8 mouse cellular contexts compared by ENCODE assay signal in genomic region chr4:58911069-58911830, GRCm38 (mm10). TPM values are rescaled to one million over a fixed set of nuclear protein-coding genes. Genes with fewer than 3 reads are reported as not detected.
DNase-seq lines count a peak whose midpoint lies in the region; ATAC-seq and TF ChIP-seq lines count a peak whose summit lies in the region.

No protein-coding gene starts in this region.

- H3K9me3 ChIP-seq in ES-Bruce4 (replicated peaks; ENCODE audit: control insufficient read depth, insufficient read depth, low read length, poor library complexity, severe bottlenecking) = no peaks in the 10 kb centered on the region
- H3K9me3 ChIP-seq in forebrain, embryonic 14.5 days (replicated peaks; ENCODE audit: control insufficient read depth, low read length) = no peaks in the 10 kb centered on the region
- no peaks in the 10 kb centered on the region for H3K9me3 ChIP-seq in lung, embryonic 14.5 days (ENCODE audit: low read depth, low read length)

- DNase-seq in forebrain, embryonic 14.5 days (ENCODE audit: low spot score) = peak; percentile 79
- DNase-seq in heart, postnatal 25 days (ENCODE audit: low spot score) = peak; percentile 37
- DNase-seq in layer of hippocampus, adult 18-20 months (ENCODE audit: low spot score in 2 of 2) = peak; percentile 37 to 61
- DNase-seq in lung, embryonic 14.5 days = peak; percentile 73
- DNase-seq in ovary, postnatal 10 days (ENCODE audit: low spot score) = peak; percentile 52
- DNase-seq in thymus, postnatal 10 days (ENCODE audit: low spot score in 2 of 2) = peak; percentile 47 to 50

- peak; percentile 56; the same call in 1 of the 2 replicates for ATAC-seq in cerebellum, adult (ENCODE audit: insufficient number of reproducible peaks, low FRiP score, low TSS enrichment)
- ATAC-seq in forebrain, embryonic 14.5 days = peak; percentile 60
- peak; percentile 69 for ATAC-seq in lung, embryonic 14.5 days (ENCODE audit: insufficient read depth)

- no peak for TF ChIP-seq POLR2A in ES-Bruce4 (IDR thresholded peaks at IDR 0.05; ENCODE audit: insufficient read depth, low read length)

- no peak for TF ChIP-seq EP300 in ES-Bruce4 (IDR thresholded peaks at IDR 0.05; ENCODE audit: insufficient read depth, low read depth, low read length)

- no peaks in the 10 kb centered on the region for H3K36me3 ChIP-seq in ES-Bruce4 (ENCODE audit: control insufficient read depth, insufficient read depth, low read length, poor library complexity, severe bottlenecking)
- no peaks in the 10 kb centered on the region for H3K36me3 ChIP-seq in forebrain, embryonic 14.5 days (ENCODE audit: control insufficient read depth, insufficient read depth, low read length)
- H3K36me3 ChIP-seq in lung, embryonic 14.5 days (ENCODE audit: insufficient read depth) = no peaks in the 10 kb centered on the region

- no peak overlapping the region for H3K27ac ChIP-seq in ES-Bruce4 (ENCODE audit: insufficient read depth, low read length)
- H3K27ac ChIP-seq in forebrain, embryonic 14.5 days (ENCODE audit: low read depth, low read length) = peak overlapping the region; percentile 97
- peak overlapping the region; percentile 97 for H3K27ac ChIP-seq in lung, embryonic 14.5 days (ENCODE audit: low read depth)

- peak overlapping the region; percentile 75 for H3K4me2 ChIP-seq in forebrain, embryonic 14.5 days (ENCODE audit: low read length)
- H3K4me2 ChIP-seq in lung, embryonic 14.5 days = peak overlapping the region; percentile 75

- 0 out of 2 replicates have a peak, but pooled peaks cover 1% of the 10 kb centered on the region for H3K27me3 ChIP-seq in ES-Bruce4 (ENCODE audit: control insufficient read depth, insufficient read depth, low read length, poor library complexity, severe bottlenecking)
- no peaks in the 10 kb centered on the region for H3K27me3 ChIP-seq in forebrain, embryonic 14.5 days (replicated peaks; ENCODE audit: control insufficient read depth, insufficient read depth, low read length)
- no peaks in the 10 kb centered on the region for H3K27me3 ChIP-seq in lung, embryonic 14.5 days (ENCODE audit: insufficient read depth, low read length)

- under 1% methylated on average over 55 of the region's 56 CpGs for WGBS in forebrain, embryonic 14.5 days
- WGBS in lung, embryonic 14.5 days = under 1% methylated on average over 56 of the region's 56 CpGs

- peak overlapping the region; percentile 96 for H3K9ac ChIP-seq in ES-Bruce4 (ENCODE audit: low read depth, poor library complexity, severe bottlenecking)
- H3K9ac ChIP-seq in forebrain, embryonic 14.5 days (ENCODE audit: low read length) = peak overlapping the region; percentile 94
- peak overlapping the region; percentile 96 for H3K9ac ChIP-seq in lung, embryonic 14.5 days

- intact Hi-C loops in heart, postnatal 25 days (cut with DNase I) = no loop called here

- no peaks in the 10 kb centered on the region for H3K4me1 ChIP-seq in ES-Bruce4 (ENCODE audit: control insufficient read depth, insufficient read depth, low read length)
- H3K4me1 ChIP-seq in forebrain, embryonic 14.5 days (ENCODE audit: control insufficient read depth, insufficient read depth, low read length) = peaks cover 7% of the 10 kb centered on the region
- H3K4me1 ChIP-seq in lung, embryonic 14.5 days (ENCODE audit: insufficient read depth) = peaks cover 6% of the 10 kb centered on the region

- H3K4me3 ChIP-seq in ES-Bruce4 (ENCODE audit: low read depth, low read length) = peak overlapping the region; percentile 67
- H3K4me3 ChIP-seq in forebrain, embryonic 14.5 days (ENCODE audit: low read depth, low read length) = peak overlapping the region; percentile 88
- H3K4me3 ChIP-seq in lung, embryonic 14.5 days (ENCODE audit: low read depth, low read length) = peak overlapping the region; percentile 82

- TF ChIP-seq CTCF in ES-Bruce4 (IDR thresholded peaks at IDR 0.05; ENCODE audit: low read depth, low read length) = no peak
- TF ChIP-seq CTCF in lung, embryonic 14.5 days (IDR thresholded peaks at IDR 0.05; ENCODE audit: low read depth) = no peak

RNA-seq across cellular contexts. Expression of gene Ecpas, which starts 1.3 kb away (rescaled TPM):
- polyA plus RNA-seq in ES-Bruce4 (2011; ENCODE audit: insufficient read depth, insufficient read length, low read depth, missing spikeins) = 58.0 and 65.2 TPM in 2 replicates
- 26.7 and 36.0 TPM in 2 replicates for polyA plus RNA-seq in forebrain, embryonic 14.5 days (2014; fragmentation: Nextera tagmentation; extraction: Ambion mirVana)
- total RNA-seq in heart, postnatal 25 days (2021) = 100 to 1,000 TPM; 188 to 190 TPM
- total RNA-seq in layer of hippocampus, adult 18-20 months (2021) = 100 to 1,000 TPM; 119 to 120 TPM
- polyA plus RNA-seq in lung, embryonic 14.5 days (2014; fragmentation: Nextera tagmentation; extraction: Ambion mirVana) = 41.1 and 41.5 TPM in 2 replicates

RNA-seq across cellular contexts. Expression of gene Zkscan16, which starts 32.2 kb away (rescaled TPM):
- polyA plus RNA-seq in ES-Bruce4 (2011; ENCODE audit: insufficient read depth, insufficient read length, low read depth, missing spikeins) = 0.49 and 1.2 TPM in 2 replicates
- polyA plus RNA-seq in forebrain, embryonic 14.5 days (2014; fragmentation: Nextera tagmentation; extraction: Ambion mirVana) = 0.62 and 1.2 TPM in 2 replicates
- total RNA-seq in heart, postnatal 25 days (2021) = not detected
- total RNA-seq in layer of hippocampus, adult 18-20 months (2021) = 10 to 100 TPM; 55.5 to 58.4 TPM
- 0.46 and 0.70 TPM in 2 replicates for polyA plus RNA-seq in lung, embryonic 14.5 days (2014; fragmentation: Nextera tagmentation; extraction: Ambion mirVana)
